ENCODE assay signal across 9 mouse cellular contexts in the genomic region with DNA sequence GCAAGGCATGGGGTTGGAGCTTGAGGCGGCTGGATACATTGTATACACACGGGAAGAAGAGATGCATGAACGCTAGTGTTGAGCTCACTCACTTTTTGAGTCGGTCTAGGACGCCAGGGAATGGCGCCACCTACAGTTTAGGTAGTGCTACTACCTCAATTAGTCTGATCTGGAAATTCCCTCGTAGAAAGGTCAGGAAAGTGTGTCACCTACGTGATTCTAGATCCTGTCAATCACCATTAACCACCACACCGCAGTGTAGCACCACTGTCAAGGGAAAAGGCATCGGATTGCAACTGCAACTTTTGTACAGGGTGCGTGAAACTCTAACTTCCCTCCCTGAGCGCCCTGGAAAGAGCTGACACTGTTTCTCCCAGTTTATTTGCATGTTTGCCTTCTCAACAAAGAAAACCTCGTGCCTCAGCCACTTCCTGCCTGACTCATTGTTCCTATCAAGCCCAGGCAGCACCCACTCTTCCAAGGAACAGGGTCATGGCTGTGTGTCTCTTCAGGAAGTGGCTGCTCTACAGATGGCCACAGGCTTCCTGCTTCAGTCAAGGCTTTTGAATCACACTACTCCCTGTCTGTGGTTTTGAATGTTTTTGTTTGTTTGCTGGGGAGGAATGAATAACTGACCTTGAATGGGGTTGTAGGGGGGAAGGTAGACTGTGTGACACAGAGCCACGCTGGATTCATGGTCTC.
DNase-seq lines count a peak whose midpoint lies in the region; ATAC-seq and TF ChIP-seq lines count a peak whose summit lies in the region.
"Had no signal": no experiment of that assay in that cellular context is flagged by ENCODE, and none has a peak within 500 bp of the region (broad histone marks: within the 10 kb centered on the region; RNA-seq: fewer than 3 reads in every experiment).

No protein-coding gene starts in this region.

- no peak overlapping the region for H3K4me3 ChIP-seq in gastrocnemius, adult 2 months
- H3K4me3 ChIP-seq in embryonic facial prominence, embryonic 11.5 days (ENCODE audit: low read depth, low read length): no peak overlapping the region
- H3K4me3 ChIP-seq in intestine, postnatal 0 days (ENCODE audit: low read depth, low read length): no peak overlapping the region
- H3K4me3 ChIP-seq in lung, embryonic 16.5 days (ENCODE audit: low read length): no peak overlapping the region
- no peak overlapping the region for H3K4me3 ChIP-seq in stomach, embryonic 15.5 days (replicated peaks)
- H3K4me3 ChIP-seq in forebrain, embryonic 13.5 days: no peak overlapping the region
- H3K4me3 ChIP-seq: midbrain, embryonic 12.5 days had no signal

- H3K9ac ChIP-seq in embryonic facial prominence, embryonic 11.5 days (replicated peaks; ENCODE audit: low read length): no peak overlapping the region
- H3K9ac ChIP-seq in intestine, postnatal 0 days (ENCODE audit: low read depth, low read length): no peak overlapping the region
- no peak overlapping the region for H3K9ac ChIP-seq in lung, embryonic 16.5 days (ENCODE audit: low read length)
- H3K9ac ChIP-seq in stomach, embryonic 15.5 days: no peak overlapping the region
- no peak overlapping the region for H3K9ac ChIP-seq in forebrain, embryonic 13.5 days
- H3K9ac ChIP-seq: midbrain, embryonic 12.5 days had no signal

- peak; percentile 85 for ATAC-seq in Patski
- ATAC-seq in embryonic facial prominence, embryonic 11.5 days (replicated peaks; ENCODE audit: insufficient number of reproducible peaks, low FRiP score, low TSS enrichment, low read depth): no peak
- ATAC-seq in intestine, postnatal 0 days: no peak; the same call in 1 of the 2 replicates
- ATAC-seq in lung, embryonic 16.5 days (ENCODE audit: low read depth): peak; percentile 86
- ATAC-seq in stomach, embryonic 15.5 days (ENCODE audit: insufficient read depth, low FRiP score, low read depth): peak; percentile 78; the same call in 1 of the 2 replicates
- ATAC-seq in forebrain, embryonic 13.5 days: no peak

- CTCF ChIA-PET in Patski (lab: Charles Lee): interaction anchor here (1.1 to 2.2 kb wide), 5 partner anchors 9 to 33 kb away, joined by 3 to 12 read pairs (median 5); no protein-coding TSS in a partner anchor

- in situ Hi-C loops in Patski (cut with MboI; ENCODE audit: low pct_unique_long_range_greater_than_20kb): no loop called here

- no peak overlapping the region for H3K4me2 ChIP-seq in embryonic facial prominence, embryonic 11.5 days (ENCODE audit: low read depth, low read length)
- no peak overlapping the region for H3K4me2 ChIP-seq in intestine, postnatal 0 days (replicated peaks; ENCODE audit: low read depth)
- no peak overlapping the region for H3K4me2 ChIP-seq in lung, embryonic 16.5 days (ENCODE audit: low read depth, low read length)
- no peak overlapping the region; the same call in 1 of the 2 replicates for H3K4me2 ChIP-seq in stomach, embryonic 15.5 days
- H3K4me2 ChIP-seq in forebrain, embryonic 13.5 days: no peak overlapping the region
- H3K4me2 ChIP-seq: midbrain, embryonic 12.5 days had no signal

- POLR2A ChIA-PET in Patski (lab: Charles Lee): no interaction called here

- no peaks in the 10 kb centered on the region for H3K9me3 ChIP-seq in embryonic facial prominence, embryonic 11.5 days (replicated peaks; ENCODE audit: control insufficient read depth, low read length)
- no peaks in the 10 kb centered on the region for H3K9me3 ChIP-seq in intestine, postnatal 0 days (ENCODE audit: control insufficient read depth)
- H3K9me3 ChIP-seq in lung, embryonic 16.5 days (ENCODE audit: control insufficient read depth, low read length): no peaks in the 10 kb centered on the region
- H3K9me3 ChIP-seq in stomach, embryonic 15.5 days: no peaks in the 10 kb centered on the region
- no peaks in the 10 kb centered on the region for H3K9me3 ChIP-seq in forebrain, embryonic 13.5 days (replicated peaks)
- H3K9me3 ChIP-seq: midbrain, embryonic 12.5 days had no signal

- H3K27ac ChIP-seq in gastrocnemius, adult 2 months: peak overlapping the region; percentile 31; the same call in 1 of the 2 replicates
- H3K27ac ChIP-seq in embryonic facial prominence, embryonic 11.5 days (replicated peaks; ENCODE audit: low read depth, low read length): no peak overlapping the region
- H3K27ac ChIP-seq in intestine, postnatal 0 days (ENCODE audit: low read depth, low read length): no peak overlapping the region
- H3K27ac ChIP-seq in lung, embryonic 16.5 days (ENCODE audit: low read length): peak overlapping the region; percentile 47; the same call in 1 of the 2 replicates
- peak overlapping the region; percentile 26; the same call in 1 of the 2 replicates for H3K27ac ChIP-seq in stomach, embryonic 15.5 days
- H3K27ac ChIP-seq in forebrain, embryonic 13.5 days: no peak overlapping the region
- H3K27ac ChIP-seq: midbrain, embryonic 12.5 days had no signal

- H3K36me3 ChIP-seq in embryonic facial prominence, embryonic 11.5 days (replicated peaks; ENCODE audit: control insufficient read depth, insufficient read depth, low read depth, low read length): no peaks in the 10 kb centered on the region
- H3K36me3 ChIP-seq in intestine, postnatal 0 days (ENCODE audit: control insufficient read depth, insufficient read depth): no peaks in the 10 kb centered on the region
- H3K36me3 ChIP-seq in lung, embryonic 16.5 days (ENCODE audit: control insufficient read depth, insufficient read depth, low read length): no peaks in the 10 kb centered on the region
- no peaks in the 10 kb centered on the region for H3K36me3 ChIP-seq in stomach, embryonic 15.5 days
- no peaks in the 10 kb centered on the region for H3K36me3 ChIP-seq in forebrain, embryonic 13.5 days (ENCODE audit: poor library complexity, severe bottlenecking)
- H3K36me3 ChIP-seq: midbrain, embryonic 12.5 days had no signal

- TF ChIP-seq CTCF in gastrocnemius, adult 2 months (IDR thresholded peaks at IDR 0.05): peak; percentile 50
- peak; percentile 59 for TF ChIP-seq CTCF in Patski (IDR thresholded peaks at IDR 0.05)
- TF ChIP-seq CTCF in intestine, postnatal 0 days (IDR thresholded peaks at IDR 0.05; ENCODE audit: low read depth): peak; percentile 65

- H3K27me3 ChIP-seq in Patski: no peaks in the 10 kb centered on the region
- no peaks in the 10 kb centered on the region for H3K27me3 ChIP-seq in embryonic facial prominence, embryonic 11.5 days (ENCODE audit: control insufficient read depth, insufficient read depth, low read length)
- no peaks in the 10 kb centered on the region for H3K27me3 ChIP-seq in intestine, postnatal 0 days (replicated peaks; ENCODE audit: control insufficient read depth, insufficient read depth, low read length)
- no peaks in the 10 kb centered on the region for H3K27me3 ChIP-seq in lung, embryonic 16.5 days (ENCODE audit: control insufficient read depth, insufficient read depth, low read depth, low read length)
- no peaks in the 10 kb centered on the region for H3K27me3 ChIP-seq in stomach, embryonic 15.5 days (replicated peaks)
- H3K27me3 ChIP-seq in forebrain, embryonic 13.5 days: no peaks in the 10 kb centered on the region
- H3K27me3 ChIP-seq: midbrain, embryonic 12.5 days had no signal

- peak; percentile 33 for DNase-seq in gastrocnemius, adult 2 months
- no peak for DNase-seq in gastrocnemius, adult 18-20 months (ENCODE audit: low spot score)
- no peak for DNase-seq in Patski (ENCODE audit: low read depth, low spot score)
- peak; percentile 28 for DNase-seq in embryonic facial prominence, embryonic 11.5 days (ENCODE audit: low spot score)

- H3K4me1 ChIP-seq in embryonic facial prominence, embryonic 11.5 days (ENCODE audit: control insufficient read depth, insufficient read depth, low read length): no peaks in the 10 kb centered on the region
- H3K4me1 ChIP-seq in intestine, postnatal 0 days (replicated peaks; ENCODE audit: control insufficient read depth, insufficient read depth, low read length): no peaks in the 10 kb centered on the region
- no peaks in the 10 kb centered on the region for H3K4me1 ChIP-seq in lung, embryonic 16.5 days (replicated peaks; ENCODE audit: control insufficient read depth, insufficient read depth, low read length)
- no peaks in the 10 kb centered on the region for H3K4me1 ChIP-seq in stomach, embryonic 15.5 days
- no peaks in the 10 kb centered on the region for H3K4me1 ChIP-seq in forebrain, embryonic 13.5 days
- H3K4me1 ChIP-seq: midbrain, embryonic 12.5 days had no signal

- WGBS in embryonic facial prominence, embryonic 11.5 days: 58% methylated on average over 14 of the region's 14 CpGs
- 61% methylated on average over 14 of the region's 14 CpGs for WGBS in intestine, postnatal 0 days
- WGBS in lung, embryonic 16.5 days: 57% methylated on average over 14 of the region's 14 CpGs
- 57% methylated on average over 14 of the region's 14 CpGs for WGBS in stomach, embryonic 15.5 days
- WGBS in forebrain, embryonic 13.5 days: 73% methylated on average over 14 of the region's 14 CpGs

- intact Hi-C loops in gastrocnemius, adult 2 months (cut with DNase I): no loop called here

Comparison
In these comparisons a context has a peak if more than half of its experiments do, and no peak if none do; other contexts are left out.
1. DNase-seq: peak in gastrocnemius, adult 2 months (single experiment) and embryonic facial prominence, embryonic 11.5 days (single experiment); none in gastrocnemius, adult 18-20 months (single experiment) and Patski (single experiment).
2. H3K27ac ChIP-seq: peak in gastrocnemius, adult 2 months (single experiment), lung, embryonic 16.5 days (single experiment) and stomach, embryonic 15.5 days (single experiment); none in embryonic facial prominence, embryonic 11.5 days (single experiment), intestine, postnatal 0 days (single experiment) and forebrain, embryonic 13.5 days (single experiment).
3. ATAC-seq: peak in Patski (single experiment), lung, embryonic 16.5 days (single experiment) and stomach, embryonic 15.5 days (single experiment); none in embryonic facial prominence, embryonic 11.5 days (single experiment), intestine, postnatal 0 days (single experiment) and forebrain, embryonic 13.5 days (single experiment).
4. Peak in every context shown above with its lines, with median percentiles within 50 percentile points of each other: CTCF ChIP-seq.